11 mouse cellular contexts compared by ENCODE assay signal in genomic region chr6:29701051-29701450, GRCm38 (mm10). TPM values are rescaled to one million over a fixed set of nuclear protein-coding genes. Genes with fewer than 3 reads are reported as not detected.
DNase-seq lines count a peak whose midpoint lies in the region; ATAC-seq and TF ChIP-seq lines count a peak whose summit lies in the region.
"Had no signal": no experiment of that assay in that cellular context is flagged by ENCODE, and none has a peak within 500 bp of the region (broad histone marks: within the 10 kb centered on the region; RNA-seq: fewer than 3 reads in every experiment).

No protein-coding gene starts in this region.

- H3K4me1 ChIP-seq in heart, embryonic 13.5 days: peaks cover 5% of the 10 kb centered on the region; the same call in 1 of the 2 replicates
- peaks cover 4% of the 10 kb centered on the region; the same call in 1 of the 2 replicates for H3K4me1 ChIP-seq in bone marrow, adult 2 months (ENCODE audit: control insufficient read depth, insufficient read depth, low read length)
- no peaks in the 10 kb centered on the region for H3K4me1 ChIP-seq in limb, embryonic 13.5 days
- H3K4me1 ChIP-seq: limb, embryonic 15.5 days had no signal

- TF ChIP-seq CTCF in bone marrow, adult 2 months (IDR thresholded peaks at IDR 0.05; ENCODE audit: control insufficient read depth, insufficient read depth, low read length): no peak

- peaks cover 7% of the 10 kb centered on the region; the same call in 1 of the 2 replicates for H3K27me3 ChIP-seq in heart, embryonic 13.5 days (replicated peaks)
- H3K27me3 ChIP-seq in limb, embryonic 13.5 days: peaks cover 4% of the 10 kb centered on the region; the same call in 1 of the 2 replicates
- H3K27me3 ChIP-seq: limb, embryonic 15.5 days had no signal

- TF ChIP-seq POLR2A in bone marrow, adult 2 months (IDR thresholded peaks at IDR 0.05; ENCODE audit: borderline replicate concordance, control insufficient read depth, low read depth, low read length): peak; percentile 57; the same call in 1 of the 2 replicates

- no peaks in the 10 kb centered on the region for H3K36me3 ChIP-seq in heart, embryonic 13.5 days
- H3K36me3 ChIP-seq in limb, embryonic 13.5 days: no peaks in the 10 kb centered on the region
- H3K36me3 ChIP-seq: limb, embryonic 15.5 days had no signal

- peak overlapping the region; percentile 54; the same call in 1 of the 2 replicates for H3K27ac ChIP-seq in heart, embryonic 13.5 days (replicated peaks)
- peak overlapping the region; percentile 92 for H3K27ac ChIP-seq in bone marrow, adult 2 months (ENCODE audit: control insufficient read depth, insufficient read depth, low read depth, low read length, poor library complexity)
- H3K27ac ChIP-seq in limb, embryonic 13.5 days: no peak overlapping the region
- H3K27ac ChIP-seq: limb, embryonic 15.5 days had no signal

- WGBS in heart, embryonic 13.5 days: 46% methylated on average over 6 of the region's 6 CpGs
- 33% methylated on average over 6 of the region's 6 CpGs for WGBS in bone marrow, adult 2 months
- 65% methylated on average over 6 of the region's 6 CpGs for WGBS in limb, embryonic 13.5 days

- no peak for DNase-seq in heart, postnatal 36 days
- peak; percentile 24 for DNase-seq in skeletal muscle tissue, adult 2 months (ENCODE audit: low read depth, low spot score)
- no peak for DNase-seq in left cerebral cortex, adult 11 months (ENCODE audit: low spot score)
- no peak for DNase-seq in urinary bladder, postnatal 10 days (ENCODE audit: low spot score)
- no peak for DNase-seq in cerebellum, postnatal 25 days
- DNase-seq: embryo, embryonic 11 days; layer of hippocampus, adult 9-11 months had no signal

- no peaks in the 10 kb centered on the region for H3K9me3 ChIP-seq in heart, embryonic 13.5 days
- H3K9me3 ChIP-seq in limb, embryonic 13.5 days: no peaks in the 10 kb centered on the region
- H3K9me3 ChIP-seq: limb, embryonic 15.5 days had no signal

- intact Hi-C loops in heart, postnatal 36 days (cut with DNase I): no loop called here

- peak overlapping the region; percentile 49; the same call in 1 of the 2 replicates for H3K4me2 ChIP-seq in heart, embryonic 13.5 days
- no peak overlapping the region for H3K4me2 ChIP-seq in limb, embryonic 13.5 days (replicated peaks)
- H3K4me2 ChIP-seq: limb, embryonic 15.5 days had no signal

- peak; percentile 82 for ATAC-seq in heart, embryonic 13.5 days (ENCODE audit: extremely low read depth, insufficient number of reproducible peaks, low FRiP score, low TSS enrichment)
- ATAC-seq in limb, embryonic 13.5 days (ENCODE audit: low FRiP score, low read depth): peak; percentile 57

- H3K4me3 ChIP-seq in heart, embryonic 13.5 days: 0 out of 2 replicates have a peak overlapping the region, but pooled peaks have one; percentile 8
- peak overlapping the region; percentile 40 for H3K4me3 ChIP-seq in bone marrow, adult 2 months (replicated peaks; ENCODE audit: control insufficient read depth, low read depth, low read length)
- H3K4me3 ChIP-seq in limb, embryonic 13.5 days: no peak overlapping the region
- H3K4me3 ChIP-seq: limb, embryonic 15.5 days had no signal

- H3K9ac ChIP-seq in heart, embryonic 13.5 days: no peak overlapping the region
- H3K9ac ChIP-seq in limb, embryonic 13.5 days: no peak overlapping the region
- H3K9ac ChIP-seq: limb, embryonic 15.5 days had no signal

RNA-seq across cellular contexts. Expression of gene Tspan33, which starts 7.0 kb away (rescaled TPM):
- 5.8 and 9.4 TPM in 2 replicates for polyA plus RNA-seq in heart, embryonic 13.5 days (2015; fragmentation: Nextera tagmentation; extraction: Ambion mirVana)
- 1 to 10 TPM; 1.2 to 1.5 TPM for total RNA-seq in heart, postnatal 36 days (2021)
- polyA plus RNA-seq in bone marrow, adult 2 months (2011; ENCODE audit: insufficient read depth, insufficient read length, low replicate concordance, missing spikeins): 167 and 175 TPM in 2 replicates
- 4.6 and 5.1 TPM in 2 replicates for polyA plus RNA-seq in limb, embryonic 13.5 days (2015; fragmentation: Nextera tagmentation; extraction: Ambion mirVana)

RNA-seq across cellular contexts. Expression of gene Smo, which starts 34.3 kb away (rescaled TPM):
- 16.4 and 17.4 TPM in 2 replicates for polyA plus RNA-seq in heart, embryonic 13.5 days (2015; fragmentation: Nextera tagmentation; extraction: Ambion mirVana)
- 10 to 100 TPM in 1 of 2 experiments, 1 to 10 TPM in 1; 9.0 to 10.0 TPM for total RNA-seq in heart, postnatal 36 days (2021)
- 2.8 and 4.6 TPM in 2 replicates for polyA plus RNA-seq in bone marrow, adult 2 months (2011; ENCODE audit: insufficient read depth, insufficient read length, low replicate concordance, missing spikeins)
- 55.4 and 58.5 TPM in 2 replicates for polyA plus RNA-seq in limb, embryonic 13.5 days (2015; fragmentation: Nextera tagmentation; extraction: Ambion mirVana)

Comparison
In these comparisons a context has a peak if more than half of its experiments do, and no peak if none do; other contexts are left out.
1. RNA of gene Tspan33, which starts 7.0 kb away (polyA plus RNA-seq): 167 to 175 TPM in bone marrow, adult 2 months; 5.8 to 9.4 TPM in heart, embryonic 13.5 days and 4.6 to 5.1 TPM in limb, embryonic 13.5 days; every median in the first group is over 10 times any median in the second.